Mouse (Mus musculus) mouse embryonic stem cell (cell line): ENCODE results near the gene Thap2.

Experiments used
- in situ Hi-C, 2 experiments: fragments of 300-500 bp; cut with MboI; formaldehyde crosslinking; loops; 1 replicate in 1 of 2; 3 replicates in 1 of 2; pipeline ENCODE4 v1.14.3; 2019 to 2020; ENCODE audit warnings: low sequenced_read_pairs in 2 of 2, low pct_unique_long_range_greater_than_20kb in 1 of 2, mixed read lengths in 1 of 2; ENCODE audit not compliant: unreplicated experiment in 1 of 2

Thap2 gene

DNA sequence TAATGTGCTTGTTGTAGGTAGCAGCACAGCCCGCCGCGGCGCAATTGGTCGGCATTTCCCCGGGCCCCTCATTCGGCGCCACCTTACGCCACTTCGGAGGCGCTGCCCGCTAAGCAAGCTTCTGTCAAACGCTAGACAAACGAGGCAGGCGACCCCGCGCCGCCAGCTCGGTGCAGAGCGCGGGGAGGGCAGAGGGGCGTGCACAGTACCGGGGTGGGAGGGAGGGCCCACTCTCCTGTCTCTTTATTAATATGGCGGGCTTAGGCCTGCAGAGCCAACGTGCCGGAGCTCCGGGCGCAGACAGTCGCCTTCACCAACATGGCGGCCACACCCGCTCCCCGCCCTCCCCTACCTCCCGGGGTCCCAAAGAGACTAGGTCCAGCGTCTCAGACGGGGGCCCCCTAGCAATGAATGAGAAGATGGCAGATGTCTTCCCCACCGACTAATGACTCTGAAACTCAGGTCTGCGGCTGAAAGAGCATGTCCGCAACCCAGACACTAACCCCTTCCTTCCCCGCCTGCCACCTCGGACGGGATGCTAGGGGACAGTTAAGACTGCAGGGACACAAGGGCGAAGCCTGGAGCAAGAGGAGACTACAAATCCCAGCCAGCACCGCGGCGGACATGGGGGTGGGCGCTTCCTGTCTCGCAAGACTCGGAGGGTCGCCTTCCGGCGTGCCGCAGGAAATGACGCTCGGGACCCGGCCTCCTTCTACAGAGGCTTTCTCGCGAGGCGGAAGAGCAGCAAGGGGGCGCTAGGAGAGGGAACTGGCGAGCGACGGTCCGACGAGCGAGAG, at the start of gene Thap2, which contains the start of gene Zfc3h1:
Thap2 (minus strand) TSS at position 223 of the 797 bp plus-strand sequence.
Zfc3h1 (plus strand) TSS at position 739 of the 797 bp plus-strand sequence.
- in situ Hi-C loops, result no loop called here

DNA sequence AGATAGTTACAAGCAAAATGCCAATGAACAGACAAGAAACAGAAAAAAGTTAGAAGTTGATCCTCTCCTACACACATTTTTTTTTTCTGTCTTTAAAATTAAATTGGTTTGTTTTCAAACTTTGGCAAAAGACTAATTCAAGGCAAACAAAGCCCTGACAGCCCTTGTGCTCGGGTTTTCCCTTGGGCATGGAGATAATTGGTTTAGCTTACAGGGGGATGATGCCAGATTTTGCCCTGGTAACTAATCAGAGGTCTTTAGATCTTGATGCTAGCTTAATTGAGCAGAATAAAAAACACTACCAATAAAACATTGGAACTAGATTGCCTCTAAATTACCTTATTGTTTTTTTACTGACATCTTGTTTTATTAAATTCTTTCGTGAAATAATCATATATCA, 41.1 kb upstream of the Thap2 start:
- in situ Hi-C loops, result no loop called here

DNA sequence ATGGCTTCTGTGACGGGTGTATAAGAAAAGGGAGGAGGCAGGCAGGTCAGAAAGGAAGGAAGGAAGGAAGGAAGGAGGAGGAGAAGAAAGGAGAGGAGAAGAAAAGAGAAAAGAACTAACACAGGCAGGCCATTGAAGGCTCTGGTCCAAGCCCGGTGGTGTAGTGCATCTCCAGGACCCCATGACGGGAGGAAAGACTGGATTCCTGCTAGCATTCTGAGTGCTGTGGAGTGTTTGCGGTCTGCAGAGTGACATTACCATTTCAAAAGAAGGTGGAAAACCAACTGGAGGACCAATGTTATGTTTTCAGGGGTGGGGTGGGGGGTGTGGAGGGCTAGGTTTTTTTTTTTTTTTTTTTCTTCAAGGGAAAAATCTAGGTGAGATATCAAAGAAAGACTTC, 37.7 kb upstream of the Thap2 start:
- in situ Hi-C loops, result no loop called here

DNA sequence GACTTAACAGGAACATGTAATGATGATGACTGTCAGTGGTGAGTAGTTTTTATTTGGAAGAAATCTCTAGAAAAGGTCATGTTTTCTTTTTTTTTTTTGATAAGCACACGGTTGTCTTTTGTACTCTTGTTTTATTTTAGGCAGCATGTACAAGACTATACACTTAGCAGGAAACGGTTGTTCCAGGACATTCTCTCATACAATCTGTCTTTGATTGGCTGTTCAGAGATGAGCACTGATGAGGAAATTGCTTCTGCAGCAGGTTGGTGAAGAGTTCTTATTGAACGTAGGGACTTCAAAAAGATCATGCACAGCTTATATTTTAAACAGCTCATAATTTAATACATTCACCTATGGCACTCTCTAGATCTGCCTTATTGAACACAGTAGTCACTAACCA, 29.8 kb upstream of the Thap2 start:
- in situ Hi-C loops, result no loop called here

DNA sequence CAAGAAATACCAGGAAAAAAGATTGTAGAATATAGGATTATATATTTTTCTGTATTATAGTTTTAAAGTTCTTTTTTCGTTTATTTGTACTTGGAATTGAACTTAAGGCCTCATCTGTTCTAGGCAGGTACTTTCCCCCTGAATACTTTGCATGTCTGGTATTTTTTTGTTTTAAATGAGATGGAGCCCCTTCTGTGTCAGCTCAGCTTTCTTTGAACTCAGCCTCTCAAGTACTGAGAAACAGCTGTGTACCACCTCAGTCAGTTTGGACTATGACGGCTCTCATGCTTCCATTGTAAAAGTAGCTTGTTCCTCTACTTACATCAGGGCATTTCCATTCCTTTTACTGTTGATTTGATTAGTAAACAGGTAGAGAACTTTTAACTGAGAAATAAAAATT, 29.3 kb upstream of the Thap2 start:
- in situ Hi-C loops, result no loop called here

DNA sequence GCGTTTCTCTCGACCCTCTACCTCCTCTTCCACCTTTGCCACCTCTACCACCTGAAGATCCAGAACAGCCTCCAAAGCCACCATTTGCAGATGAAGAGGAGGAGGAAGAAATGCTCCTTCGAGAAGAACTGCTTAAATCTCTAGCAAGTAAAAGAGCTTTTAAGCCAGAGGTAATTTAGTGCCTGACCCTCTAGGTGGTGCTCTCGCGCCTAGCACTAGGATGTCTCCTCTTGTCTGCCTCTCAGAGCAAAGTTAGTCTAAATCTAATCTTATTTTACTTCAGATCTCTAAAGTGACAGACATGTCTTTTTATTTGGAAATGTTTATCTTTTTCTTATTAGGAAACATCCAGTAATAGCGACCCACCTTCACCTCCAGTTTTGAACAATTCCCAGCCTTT, 22.1 kb upstream of the Thap2 start:
- in situ Hi-C loops, result no loop called here

DNA sequence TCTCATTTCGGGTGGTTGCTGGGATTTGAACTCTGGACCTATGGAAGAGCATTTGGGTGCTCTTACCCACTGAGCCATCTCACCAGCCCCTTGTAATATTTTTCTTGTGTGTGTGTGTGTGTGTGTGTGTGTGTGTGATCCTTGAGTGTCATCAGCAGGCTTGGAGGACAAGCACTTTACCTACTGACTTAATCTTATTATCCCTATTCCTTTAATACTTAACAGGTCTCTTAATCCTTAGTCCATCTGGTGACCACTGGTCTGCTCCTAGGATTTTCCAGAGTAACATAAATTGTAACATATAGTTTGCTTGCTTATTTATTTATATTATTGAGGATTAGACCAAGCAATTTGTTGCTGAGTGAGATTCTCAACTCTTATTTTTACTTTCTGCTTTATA, 7.7 kb upstream of the Thap2 start:
- in situ Hi-C loops, result no loop called here

DNA sequence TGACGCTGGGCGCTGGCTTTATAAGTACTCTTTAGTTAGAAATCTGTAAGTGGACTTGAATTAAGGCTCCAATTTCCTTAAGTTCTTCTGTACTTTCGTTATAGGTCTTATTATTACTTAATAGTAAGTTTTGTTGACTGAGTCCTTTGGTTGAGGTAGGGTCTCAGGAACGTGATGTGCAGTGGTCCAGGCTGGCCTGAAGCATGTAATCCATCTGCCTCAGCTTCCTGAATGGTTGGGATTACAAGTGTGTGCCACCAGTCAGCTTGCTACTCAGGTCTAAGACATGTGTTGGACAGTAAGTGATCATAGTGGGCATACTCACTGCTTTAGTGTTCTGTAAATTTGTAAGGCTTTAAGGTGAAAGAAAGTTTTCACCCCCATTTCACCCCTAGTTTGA, 6.8 kb upstream of the Thap2 start:
- in situ Hi-C loops, result no loop called here

DNA sequence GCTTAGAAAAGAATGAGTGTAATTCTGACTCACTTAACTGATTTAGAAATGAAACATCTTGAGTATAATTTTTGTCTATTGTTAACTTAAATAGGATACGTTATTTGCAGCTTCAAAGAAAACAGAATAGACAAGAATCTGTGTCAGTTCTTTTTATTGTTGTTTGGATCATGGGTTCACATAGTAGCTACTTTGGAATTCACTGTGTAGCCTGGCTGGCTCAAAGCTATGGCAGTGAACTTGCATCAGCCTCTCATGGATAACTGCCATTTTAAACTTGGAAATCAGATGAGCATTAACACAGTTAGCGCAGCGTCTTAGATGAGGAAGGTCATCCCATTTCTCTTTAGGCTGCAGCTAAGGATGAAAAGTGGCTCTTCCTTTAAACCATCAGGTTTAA, 3.6 kb upstream of the Thap2 start:
- in situ Hi-C loops, result no loop called here

DNA sequence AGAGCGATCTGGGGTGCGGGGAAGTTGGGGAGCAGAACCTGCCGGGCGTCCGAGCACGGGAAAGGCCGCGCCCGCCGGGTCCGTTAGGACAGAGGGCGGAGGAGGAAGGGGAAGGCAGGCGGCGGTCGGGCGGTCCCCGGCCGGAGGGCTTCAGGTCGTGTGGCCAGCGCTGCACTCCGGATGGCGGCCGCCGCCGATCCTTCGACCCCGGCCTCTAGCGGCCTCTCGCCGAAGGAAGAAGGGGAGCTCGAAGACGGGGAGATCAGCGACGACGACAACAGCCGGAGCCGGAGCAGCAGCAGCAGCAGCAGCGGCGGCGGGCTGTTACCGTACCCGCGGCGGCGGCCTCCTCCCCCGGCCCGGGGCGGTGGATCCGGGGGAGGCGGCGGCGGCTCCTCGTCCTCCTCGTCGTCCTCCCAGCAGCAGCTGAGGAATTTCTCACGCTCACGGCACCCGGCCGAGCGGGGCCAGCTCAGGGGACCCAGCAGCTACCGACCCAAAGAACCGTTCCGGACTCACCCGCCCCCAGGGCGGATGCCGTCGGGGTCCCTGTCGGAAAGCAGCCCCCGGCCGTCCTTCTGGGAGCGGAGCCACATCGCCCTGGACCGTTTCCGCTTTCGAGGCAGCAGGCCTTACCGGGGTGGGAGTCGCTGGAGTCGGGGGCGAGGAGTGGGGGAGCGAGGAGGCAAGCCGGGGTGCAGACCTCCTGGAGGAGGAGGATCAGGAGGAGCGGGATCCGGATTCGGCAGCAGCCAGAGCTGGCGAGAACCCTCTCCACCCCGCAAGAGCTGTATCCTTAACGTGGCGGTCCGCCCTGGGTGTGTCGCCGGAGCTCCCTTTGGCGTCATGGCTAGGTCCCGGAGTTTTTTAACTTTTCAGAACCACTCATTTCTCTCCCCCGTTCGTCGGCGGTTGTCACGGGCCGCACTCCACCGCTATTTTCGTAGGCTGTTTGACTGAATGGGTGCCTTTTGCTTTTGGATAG, 1.1 kb upstream of the Thap2 start:
- in situ Hi-C loops, result no loop called here

DNA sequence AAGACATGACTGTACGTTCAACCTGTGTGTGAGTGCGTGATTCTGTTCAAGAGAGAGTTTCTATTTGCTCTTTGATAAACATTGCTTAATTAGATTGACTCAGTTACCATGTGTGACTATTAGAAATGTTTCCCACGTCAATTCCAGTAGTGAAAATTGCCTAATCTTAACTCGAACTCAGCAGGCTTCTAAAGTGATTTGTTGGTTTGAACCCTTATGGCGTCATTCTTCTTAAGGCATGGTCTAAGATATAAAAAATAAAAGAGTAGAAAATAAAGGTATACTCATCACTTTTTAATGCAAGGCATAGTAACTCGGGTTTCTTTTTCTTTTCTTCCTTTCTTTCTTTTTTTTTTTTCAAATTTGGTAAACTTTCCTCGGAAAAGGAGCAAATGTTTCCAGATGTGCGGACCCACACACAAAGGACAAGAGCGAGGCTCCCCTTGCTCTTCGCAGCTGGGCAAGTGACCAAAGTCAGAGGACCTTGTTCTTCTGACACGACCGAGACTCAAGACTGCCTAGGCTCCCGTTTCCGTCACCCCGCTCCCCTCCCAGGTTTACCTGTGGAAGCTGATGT, 511 bp downstream of the Thap2 start:
- in situ Hi-C loops, result no loop called here

DNA sequence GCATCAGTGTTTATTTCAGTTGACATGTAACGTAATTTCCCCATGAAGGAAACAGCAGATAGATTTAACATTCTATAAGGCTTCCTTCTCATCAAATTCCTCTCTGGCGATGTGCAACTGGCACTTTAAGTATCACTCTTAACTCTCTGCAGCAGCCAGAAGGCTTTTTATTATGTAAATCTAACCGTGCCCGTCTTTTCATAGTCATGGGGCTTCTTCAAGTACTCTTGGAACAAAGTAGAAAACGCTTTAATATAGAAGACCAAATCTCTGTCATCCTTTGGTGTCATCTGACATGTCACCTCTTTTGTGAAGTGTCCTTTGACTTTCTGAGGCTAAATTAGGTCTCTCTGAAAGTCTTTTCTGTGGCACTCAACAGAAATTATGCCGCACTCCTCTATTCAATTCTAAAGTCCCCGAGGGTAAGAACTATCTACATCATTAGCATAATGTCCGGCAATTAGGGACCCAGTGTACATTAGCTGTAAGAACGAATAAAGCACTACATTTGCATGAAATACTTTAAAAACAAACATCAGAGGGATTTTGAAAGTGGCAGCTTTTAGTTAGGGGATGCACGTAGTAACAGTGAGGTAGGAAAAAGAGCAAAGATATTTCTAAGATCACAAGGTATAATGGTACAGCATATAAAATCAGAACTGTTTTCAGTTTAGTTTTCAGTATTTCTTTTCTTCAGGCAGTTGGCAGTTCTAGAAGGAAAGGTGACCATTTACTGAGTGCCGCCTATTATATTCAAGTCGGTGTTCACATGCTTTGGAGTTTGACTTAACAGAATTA, 1.2 kb downstream of the Thap2 start:
- in situ Hi-C loops, result no loop called here

DNA sequence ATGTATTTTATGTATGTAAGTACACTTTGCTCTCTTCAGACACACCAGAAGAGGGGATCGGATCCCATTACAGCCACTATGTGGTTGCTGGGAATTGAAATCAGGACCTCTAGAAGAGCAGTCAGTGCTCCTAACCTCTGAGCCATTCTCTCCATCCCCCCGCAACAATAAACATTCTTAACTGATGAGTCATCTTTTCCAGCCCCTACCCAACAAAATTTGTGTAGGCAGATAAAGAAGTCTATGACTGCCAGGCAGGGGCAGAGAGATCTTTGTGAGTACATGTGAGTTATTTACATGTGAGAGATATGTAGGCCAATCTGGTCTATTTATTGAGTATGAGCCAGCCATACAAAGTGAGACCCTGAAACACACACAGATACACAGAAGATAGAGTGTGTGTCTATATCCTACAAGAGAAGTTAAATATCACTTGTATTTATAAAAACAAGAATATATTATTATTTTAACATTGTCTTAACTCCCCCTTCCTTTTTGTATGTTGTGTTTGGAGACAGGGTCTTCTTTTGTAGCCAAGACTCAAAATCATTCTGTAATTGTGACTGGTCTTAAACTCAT, 2.6 kb downstream of the Thap2 start:
- in situ Hi-C loops, result no loop called here

DNA sequence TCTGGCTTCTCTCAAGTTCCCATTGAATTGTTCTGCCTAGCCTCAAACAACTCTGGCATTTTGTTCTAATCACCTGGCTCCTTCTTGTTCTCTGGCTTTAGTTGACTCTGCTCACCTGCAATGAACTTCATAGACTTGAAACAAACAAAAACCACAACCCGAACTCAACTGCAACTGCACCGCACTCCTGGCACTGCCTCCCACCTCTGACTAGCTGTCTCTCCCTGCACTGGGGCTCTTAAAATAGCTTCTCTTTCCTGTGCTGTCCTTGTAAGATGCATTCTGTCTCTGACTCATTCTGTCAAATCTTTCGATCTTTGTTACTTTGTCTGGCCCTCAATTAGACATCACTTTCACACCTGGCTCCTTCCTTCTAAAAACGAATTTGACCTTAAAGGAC, 21.1 kb downstream of the Thap2 start:
- in situ Hi-C loops, result no loop called here

DNA sequence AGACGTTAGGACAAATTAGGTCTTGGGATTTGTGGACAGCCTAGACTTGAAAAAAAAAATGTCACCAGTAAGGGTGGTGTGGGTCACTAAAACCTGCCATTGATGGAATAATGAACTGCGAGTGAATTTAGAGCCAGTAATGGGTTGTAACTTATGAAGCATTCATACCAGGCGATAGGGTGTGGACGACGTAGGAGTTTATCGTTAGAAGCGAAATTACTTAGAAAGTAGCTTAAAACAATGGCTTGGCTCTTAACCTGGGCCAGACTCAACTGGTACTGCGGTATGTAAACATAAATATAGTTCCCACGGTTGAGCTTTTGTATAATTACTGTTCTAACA, 21.6 kb downstream of the Thap2 start:
- in situ Hi-C loops, result no loop called here

DNA sequence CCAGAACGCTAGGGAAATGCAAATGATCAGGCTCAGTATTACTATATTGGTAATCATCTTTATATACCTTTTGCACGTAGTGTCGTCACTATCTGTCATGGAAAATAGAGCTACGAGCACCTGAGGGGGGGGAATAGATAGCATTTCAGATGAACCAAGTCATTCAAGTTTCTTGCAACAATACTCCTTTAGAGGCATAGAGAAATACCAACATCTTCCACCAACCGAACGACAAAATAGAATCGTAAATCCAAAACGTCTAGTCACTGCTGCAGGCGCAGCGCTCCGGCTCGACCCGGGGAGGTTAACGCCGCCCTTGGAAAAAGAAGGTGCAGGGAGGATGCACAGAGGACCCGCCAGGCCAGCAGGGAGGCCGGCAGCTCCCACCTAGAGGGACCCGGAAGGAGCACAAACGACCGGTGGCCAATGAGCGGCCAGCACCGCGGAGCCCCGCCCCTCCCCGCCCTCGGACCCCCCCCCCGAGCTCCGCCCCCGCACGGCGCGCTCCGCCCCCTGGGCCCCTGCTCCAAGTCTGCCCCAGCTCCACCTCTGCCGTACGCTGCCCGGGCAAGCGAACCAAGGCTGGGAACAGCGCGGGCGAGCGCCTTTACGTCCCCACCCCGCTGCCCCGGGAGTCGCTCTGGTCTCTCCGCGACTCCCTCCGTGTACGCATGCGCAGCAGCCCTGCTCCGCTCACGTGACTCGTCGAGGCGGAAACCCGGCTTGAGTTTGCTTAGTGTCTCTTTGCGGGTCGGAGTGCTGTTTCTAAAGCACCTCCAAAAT, 22.2 kb downstream of the Thap2 start, which contains the start of gene Tmem19:
Tmem19 (minus strand) TSS at position 662 of the 783 bp plus-strand sequence.
- in situ Hi-C loops, result no loop called here

DNA sequence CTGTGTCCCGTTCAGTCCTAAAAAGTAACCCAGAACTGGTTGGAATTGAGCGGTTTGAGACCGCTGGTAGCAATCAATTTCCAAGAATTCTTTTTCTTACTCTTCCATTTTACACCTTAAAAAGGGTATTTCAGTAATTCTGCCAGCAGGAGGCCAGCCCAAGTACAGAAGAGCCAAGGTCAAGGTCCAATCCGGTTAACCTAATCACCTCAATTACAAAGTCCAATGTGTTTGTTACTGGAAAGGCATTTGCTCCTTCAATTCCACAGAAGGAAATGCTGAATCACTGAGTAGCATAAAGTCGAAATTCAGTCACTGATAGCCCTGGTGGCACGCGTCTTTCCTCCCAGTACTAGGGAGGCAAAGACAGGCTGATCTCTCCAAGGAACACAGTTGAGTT, 25.2 kb downstream of the Thap2 start:
- in situ Hi-C loops, result no loop called here
